Mouse (Mus musculus): ENCODE data around the gene Slc30a9. TPM values are rescaled to one million over a fixed set of nuclear protein-coding genes. Genes with fewer than 3 reads are reported as not detected.

The Slc30a9 gene
- polyA plus RNA-seq, 1 experiment from 2014 or later: 54.0 TPM

DNA sequence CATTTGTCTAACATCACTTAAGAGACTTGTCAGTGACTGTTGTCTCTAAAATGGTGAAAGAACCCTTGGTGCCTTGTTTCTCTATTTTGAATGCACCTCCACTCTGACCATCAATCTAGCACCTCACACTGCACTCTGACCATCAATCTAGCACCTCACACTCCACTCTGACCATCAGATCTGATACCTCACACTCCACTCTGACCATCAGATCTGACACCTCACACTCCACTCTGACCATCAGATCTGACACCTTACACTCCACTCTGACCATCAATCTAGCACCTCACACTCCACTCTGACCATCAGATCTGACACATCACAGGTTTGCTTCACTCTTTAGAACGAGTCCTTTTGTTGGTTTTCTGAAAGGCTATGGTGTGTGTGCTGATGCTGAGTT, 17.3 kb downstream of the Slc30a9 start:
- WGBS: 50% methylated on average over 1 of the region's 1 CpGs
- Histone ChIP-seq H3K4me2 (replicated peaks; ENCODE audit: low read depth) (no peak overlapping the region), H3K27ac (replicated peaks) (no peak overlapping the region), H3K9ac (ENCODE audit: low read length) (no peak overlapping the region), H3K36me3 (ENCODE audit: control insufficient read depth, insufficient read depth, low read length) (0 out of 2 replicates have a peak, but pooled peaks cover 2% of the 10 kb centered on the region), H3K27me3 (ENCODE audit: control insufficient read depth, insufficient read depth, low read length) (no peaks in the 10 kb centered on the region), H3K4me1 (replicated peaks; ENCODE audit: control insufficient read depth, insufficient read depth) (no peaks in the 10 kb centered on the region), H3K9me3 (ENCODE audit: control insufficient read depth, low read length) (no peaks in the 10 kb centered on the region), H3K4me3 (ENCODE audit: low read depth, low read length) (no peak overlapping the region)
- ATAC-seq (ENCODE audit: low FRiP score, low TSS enrichment) (no peak), DNase-seq (ENCODE audit: low spot score) (no peak)
- TF ChIP-seq EP300 (optimal IDR thresholded peaks at IDR 0.05) (no peak), CTCF (IDR thresholded peaks at IDR 0.05; ENCODE audit: low read depth) (no peak)

- no peaks in the 10 kb centered on the region for H3K4me1 ChIP-seq (replicated peaks; ENCODE audit: control insufficient read depth, insufficient read depth)
- peaks cover 11% of the 10 kb centered on the region; the same call in 1 of the 2 replicates for H3K36me3 ChIP-seq (ENCODE audit: control insufficient read depth, insufficient read depth, low read length)
- no peak overlapping the region for H3K4me2 ChIP-seq (replicated peaks; ENCODE audit: low read depth)
- H3K4me3 ChIP-seq (ENCODE audit: low read depth, low read length): no peak overlapping the region
- ATAC-seq (ENCODE audit: low FRiP score, low TSS enrichment) (no peak), DNase-seq (ENCODE audit: low spot score) (no peak)
- no peaks in the 10 kb centered on the region for H3K9me3 ChIP-seq (ENCODE audit: control insufficient read depth, low read length)
- no peak overlapping the region for H3K27ac ChIP-seq (replicated peaks)
- TF ChIP-seq EP300 (optimal IDR thresholded peaks at IDR 0.05) (no peak), CTCF (IDR thresholded peaks at IDR 0.05; ENCODE audit: low read depth) (no peak)
- H3K27me3 ChIP-seq (ENCODE audit: control insufficient read depth, insufficient read depth, low read length): no peaks in the 10 kb centered on the region
- H3K9ac ChIP-seq (ENCODE audit: low read length): no peak overlapping the region
- 88% methylated on average over 6 of the region's 6 CpGs for WGBS
Observed at GRCm38 (mm10) chr5:67340811-67341210, 34.1 kb downstream of the Slc30a9 start.

DNA sequence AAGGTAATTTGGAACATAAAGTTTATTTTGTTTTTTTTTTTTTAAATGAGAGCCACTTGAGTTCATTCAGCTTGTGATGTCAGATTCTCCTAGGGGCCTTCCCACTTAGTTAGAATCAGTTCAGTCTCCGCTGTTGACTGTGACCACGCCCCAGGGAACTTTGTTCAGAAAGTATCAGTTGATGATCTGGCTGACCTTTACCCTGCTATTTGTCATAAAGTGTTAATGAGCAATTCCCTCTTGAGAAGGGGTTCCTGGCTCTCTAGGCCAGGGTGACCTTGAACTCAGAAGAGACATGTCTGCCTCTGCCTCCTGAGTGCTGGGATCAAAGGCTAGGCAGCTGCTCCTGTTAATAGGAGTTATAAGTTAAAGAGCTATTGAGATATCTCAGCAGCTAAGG, 40.3 kb downstream of the Slc30a9 start:
- Histone ChIP-seq H3K36me3 (ENCODE audit: control insufficient read depth, insufficient read depth, low read length) (peaks cover 17% of the 10 kb centered on the region), H3K4me1 (replicated peaks; ENCODE audit: control insufficient read depth, insufficient read depth) (no peaks in the 10 kb centered on the region), H3K4me3 (ENCODE audit: low read depth, low read length) (no peak overlapping the region), H3K9ac (ENCODE audit: low read length) (no peak overlapping the region), H3K27ac (replicated peaks) (no peak overlapping the region), H3K9me3 (ENCODE audit: control insufficient read depth, low read length) (no peaks in the 10 kb centered on the region), H3K4me2 (replicated peaks; ENCODE audit: low read depth) (no peak overlapping the region), H3K27me3 (ENCODE audit: control insufficient read depth, insufficient read depth, low read length) (no peaks in the 10 kb centered on the region)
- WGBS: 74% methylated on average over 2 of the region's 2 CpGs
- ATAC-seq (ENCODE audit: low FRiP score, low TSS enrichment): no peak
- TF ChIP-seq CTCF (IDR thresholded peaks at IDR 0.05; ENCODE audit: low read depth) (no peak), EP300 (optimal IDR thresholded peaks at IDR 0.05) (no peak)
- no peak for DNase-seq (ENCODE audit: low spot score)

- Histone ChIP-seq H3K27me3 (ENCODE audit: control insufficient read depth, insufficient read depth, low read length) (no peaks in the 10 kb centered on the region), H3K36me3 (ENCODE audit: control insufficient read depth, insufficient read depth, low read length) (peaks cover 9% of the 10 kb centered on the region), H3K4me3 (ENCODE audit: low read depth, low read length) (no peak overlapping the region), H3K9me3 (ENCODE audit: control insufficient read depth, low read length) (no peaks in the 10 kb centered on the region), H3K4me2 (replicated peaks; ENCODE audit: low read depth) (no peak overlapping the region), H3K27ac (replicated peaks) (no peak overlapping the region), H3K4me1 (replicated peaks; ENCODE audit: control insufficient read depth, insufficient read depth) (no peaks in the 10 kb centered on the region), H3K9ac (ENCODE audit: low read length) (no peak overlapping the region)
- TF ChIP-seq CTCF (IDR thresholded peaks at IDR 0.05; ENCODE audit: low read depth) (no peak), EP300 (optimal IDR thresholded peaks at IDR 0.05) (no peak)
- 82% methylated on average over 10 of the region's 10 CpGs for WGBS
- no peak for DNase-seq (ENCODE audit: low spot score)
- ATAC-seq (ENCODE audit: low FRiP score, low TSS enrichment): no peak
Observed at GRCm38 (mm10) chr5:67348949-67349348, 42.2 kb downstream of the Slc30a9 start.

GRCm38 (mm10) chr5:67362316-67362715, 55.6 kb downstream of the Slc30a9 start:
- no peak for ATAC-seq (ENCODE audit: low FRiP score, low TSS enrichment)

DNA sequence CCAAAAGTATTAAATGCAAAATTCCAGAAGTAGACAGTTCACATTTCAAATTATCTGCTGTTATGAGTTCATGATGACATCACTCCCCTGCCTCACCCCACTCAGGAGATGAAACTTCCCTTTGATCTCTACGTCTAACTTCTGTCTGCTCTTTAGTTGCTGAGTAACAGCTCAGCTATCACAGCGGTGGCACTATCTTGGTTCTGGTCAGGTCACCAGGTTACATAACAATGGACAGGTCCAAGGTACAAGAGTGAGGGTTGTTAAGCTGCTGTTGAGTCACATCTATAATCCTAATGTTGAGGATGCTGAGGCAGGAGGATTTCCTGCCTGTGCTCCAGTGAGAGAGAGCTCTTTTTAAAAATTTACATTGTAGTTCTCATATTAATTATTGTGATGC, 56.2 kb downstream of the Slc30a9 start:
- no peak overlapping the region for H3K27ac ChIP-seq (replicated peaks)
- ATAC-seq (ENCODE audit: low FRiP score, low TSS enrichment) (no peak), DNase-seq (ENCODE audit: low spot score) (no peak)
- WGBS: 68% methylated on average over 2 of the region's 2 CpGs
- H3K4me3 ChIP-seq (ENCODE audit: low read depth, low read length): no peak overlapping the region
- no peak overlapping the region for H3K9ac ChIP-seq (ENCODE audit: low read length)
- no peaks in the 10 kb centered on the region for H3K36me3 ChIP-seq (ENCODE audit: control insufficient read depth, insufficient read depth, low read length)
- no peak overlapping the region for H3K4me2 ChIP-seq (replicated peaks; ENCODE audit: low read depth)
- no peaks in the 10 kb centered on the region for H3K9me3 ChIP-seq (ENCODE audit: control insufficient read depth, low read length)
- no peaks in the 10 kb centered on the region for H3K4me1 ChIP-seq (replicated peaks; ENCODE audit: control insufficient read depth, insufficient read depth)
- no peak for TF ChIP-seq EP300 (optimal IDR thresholded peaks at IDR 0.05)
- TF ChIP-seq CTCF (IDR thresholded peaks at IDR 0.05; ENCODE audit: low read depth): no peak
- H3K27me3 ChIP-seq (ENCODE audit: control insufficient read depth, insufficient read depth, low read length): no peaks in the 10 kb centered on the region

More at GRCm38 (mm10) chr5:67362316-67362715, 55.6 kb downstream of the Slc30a9 start:
- no peak for DNase-seq (ENCODE audit: low spot score)
- Histone ChIP-seq H3K4me3 (ENCODE audit: low read depth, low read length) (no peak overlapping the region), H3K9me3 (ENCODE audit: control insufficient read depth, low read length) (no peaks in the 10 kb centered on the region), H3K9ac (ENCODE audit: low read length) (no peak overlapping the region), H3K4me1 (replicated peaks; ENCODE audit: control insufficient read depth, insufficient read depth) (no peaks in the 10 kb centered on the region), H3K36me3 (ENCODE audit: control insufficient read depth, insufficient read depth, low read length) (no peaks in the 10 kb centered on the region), H3K4me2 (replicated peaks; ENCODE audit: low read depth) (no peak overlapping the region), H3K27me3 (ENCODE audit: control insufficient read depth, insufficient read depth, low read length) (no peaks in the 10 kb centered on the region), H3K27ac (replicated peaks) (no peak overlapping the region)
- WGBS: 90% methylated on average over 9 of the region's 10 CpGs
- TF ChIP-seq EP300 (optimal IDR thresholded peaks at IDR 0.05) (no peak), CTCF (IDR thresholded peaks at IDR 0.05; ENCODE audit: low read depth) (no peak)
